Mouse (Mus musculus) C2C12 (cell line): ENCODE data around the gene Ndufa4l2.

Experiments
- CEBPB ChIP-seq: IDR thresholded peaks from one replicate; pipeline ENCODE4 v1.6.1; 2011; ENCODE audit warnings: low read depth, mild to moderate bottlenecking, control low read depth, moderate library complexity
- CTCF ChIP-seq: IDR thresholded peaks from one replicate; pipeline ENCODE4 v1.5.1; 2011; ENCODE audit not compliant: control insufficient read depth, insufficient read depth, insufficient read length
- MAX ChIP-seq: IDR thresholded peaks from one replicate; pipeline ENCODE4 v1.6.1; 2011; ENCODE audit warnings: mild to moderate bottlenecking, control low read depth
- MYOD1 ChIP-seq: IDR thresholded peaks from one replicate; pipeline ENCODE4 v1.6.1; 2011; ENCODE audit warnings: low read depth; ENCODE audit not compliant: control insufficient read depth, insufficient read length
- USF1 ChIP-seq: IDR thresholded peaks from one replicate; pipeline ENCODE4 v1.6.1; 2011; ENCODE audit warnings: low read depth, mild to moderate bottlenecking, control low read depth, moderate library complexity

DNA sequence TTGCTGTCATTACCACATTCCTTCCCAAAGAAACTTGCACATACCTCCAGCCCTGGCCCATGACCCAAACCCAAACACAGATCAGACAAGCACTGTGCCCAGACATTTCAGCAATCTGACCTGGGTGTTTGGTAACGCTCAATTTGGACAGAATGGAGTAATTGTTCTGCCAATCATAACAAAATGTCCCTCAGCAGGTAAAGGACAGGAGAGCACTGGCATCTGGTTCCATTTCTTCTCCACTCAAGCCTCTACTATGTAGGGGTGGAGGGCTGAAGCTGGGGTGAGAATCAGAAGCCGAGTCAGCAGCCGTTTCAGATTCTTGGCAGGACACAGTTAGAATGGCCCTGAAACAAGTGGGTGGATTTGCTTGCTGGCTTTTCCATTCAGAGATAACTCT lies 22.6 kb upstream of the Ndufa4l2 start:
- TF ChIP-seq CTCF (no peak), MYOD1 (no peak), USF1 (no peak), MAX (no peak), CEBPB (no peak)
